Mouse (Mus musculus): Measurements from ENCODE around the gene Map1s. TPM values are rescaled to one million over a fixed set of nuclear protein-coding genes. Genes with fewer than 3 reads are reported as not detected.

Map1s gene
- total and polyA plus RNA-seq, 2 experiments from 2014 or later: 59.1 to 87.7 TPM

DNA sequence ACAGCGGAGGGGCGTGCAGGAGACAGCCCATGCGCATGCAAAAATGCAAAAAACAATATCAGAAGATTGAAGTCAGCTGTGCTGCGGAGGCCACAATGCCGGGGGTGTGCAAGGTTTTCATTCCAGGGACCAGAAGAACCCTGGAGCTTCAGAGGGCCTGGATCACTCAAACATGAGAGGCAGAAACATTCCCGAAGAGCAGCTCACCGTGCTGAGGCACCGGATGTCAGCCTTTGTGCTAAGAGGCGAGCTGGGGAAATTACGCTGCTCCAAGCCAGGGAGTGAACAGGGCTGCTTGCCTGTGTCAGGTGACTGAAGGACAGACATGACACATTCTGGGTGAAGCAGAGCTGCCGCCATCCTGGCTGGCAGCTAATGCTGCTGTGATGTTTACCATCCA, 25.2 kb upstream of the Map1s start:
- 29% methylated on average over 11 of the region's 11 CpGs for WGBS
- no peaks in the 10 kb centered on the region for H3K9me3 ChIP-seq (ENCODE audit: low read length)
- no peak overlapping the region for H3K4me2 ChIP-seq (ENCODE audit: low read depth, low read length, poor library complexity, severe bottlenecking)
- ATAC-seq (ENCODE audit: low FRiP score) (no peak), DNase-seq (ENCODE audit: low spot score) (no peak)
- H3K36me3 ChIP-seq (ENCODE audit: insufficient read depth, low read length): no peaks in the 10 kb centered on the region
- H3K4me1 ChIP-seq (ENCODE audit: insufficient read depth, low read length): no peaks in the 10 kb centered on the region
- peak overlapping the region; percentile 33; the same call in 1 of the 2 replicates for H3K9ac ChIP-seq (replicated peaks; ENCODE audit: low read length, poor library complexity, severe bottlenecking)
- no peak for TF ChIP-seq CTCF (IDR thresholded peaks at IDR 0.05)
- H3K4me3 ChIP-seq (ENCODE audit: low read depth, low read length): no peak overlapping the region
- no peaks in the 10 kb centered on the region for H3K27me3 ChIP-seq (ENCODE audit: insufficient read depth, low read length)
- H3K27ac ChIP-seq (ENCODE audit: low read depth, low read length): no peak overlapping the region

DNA sequence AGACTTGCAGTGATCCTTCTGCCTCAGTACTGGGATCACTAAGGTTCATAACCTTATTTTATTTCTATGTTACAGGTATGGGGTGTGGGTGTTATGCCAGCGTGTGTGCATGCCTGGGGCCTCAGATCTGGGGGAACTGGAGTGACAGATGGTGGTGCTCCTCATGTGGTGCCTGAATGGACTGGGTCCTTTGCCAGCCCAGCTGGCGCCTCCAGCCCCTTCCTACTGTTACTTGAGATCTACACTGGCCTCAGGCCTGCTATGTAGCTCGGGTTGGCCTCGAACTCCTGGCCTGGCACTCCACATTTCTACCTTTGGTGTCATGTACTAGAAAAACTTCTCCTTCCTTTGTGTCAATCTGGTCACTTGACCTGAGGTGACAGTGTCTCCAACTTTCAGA, 21.5 kb upstream of the Map1s start:
- Histone ChIP-seq H3K9ac (replicated peaks; ENCODE audit: low read length, poor library complexity, severe bottlenecking) (no peak overlapping the region), H3K4me3 (ENCODE audit: low read depth, low read length) (no peak overlapping the region), H3K27ac (ENCODE audit: low read depth, low read length) (no peak overlapping the region), H3K27me3 (ENCODE audit: insufficient read depth, low read length) (no peaks in the 10 kb centered on the region), H3K36me3 (ENCODE audit: insufficient read depth, low read length) (no peaks in the 10 kb centered on the region), H3K4me2 (ENCODE audit: low read depth, low read length, poor library complexity, severe bottlenecking) (no peak overlapping the region), H3K4me1 (ENCODE audit: insufficient read depth, low read length) (no peaks in the 10 kb centered on the region), H3K9me3 (ENCODE audit: low read length) (no peaks in the 10 kb centered on the region)
- ATAC-seq (ENCODE audit: low FRiP score): no peak
- no peak for TF ChIP-seq CTCF (IDR thresholded peaks at IDR 0.05)
- DNase-seq (ENCODE audit: low spot score): no peak
- 77% methylated on average over 4 of the region's 4 CpGs for WGBS

DNA sequence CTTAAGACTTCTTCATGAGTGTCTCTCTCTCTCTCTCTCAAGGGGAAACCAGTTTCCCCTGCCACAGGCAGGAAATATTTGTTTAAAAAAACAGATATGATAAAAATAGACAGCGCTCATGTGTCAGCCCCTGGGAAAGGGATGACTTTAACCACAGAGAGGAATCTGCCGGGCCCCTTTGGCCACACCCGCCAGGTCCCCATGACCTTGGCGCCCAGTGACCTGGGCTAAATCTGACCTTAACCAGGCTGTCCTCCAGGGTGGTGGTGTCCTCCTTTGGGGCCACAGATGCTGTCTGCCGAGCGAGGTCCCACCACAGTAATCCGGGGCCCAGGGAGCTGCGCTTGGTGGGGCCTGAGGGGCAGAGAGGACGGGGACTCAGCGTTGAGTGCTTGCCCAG, 21.0 kb upstream of the Map1s start:
- Histone ChIP-seq H3K27ac (ENCODE audit: low read depth, low read length) (no peak overlapping the region), H3K9ac (replicated peaks; ENCODE audit: low read length, poor library complexity, severe bottlenecking) (no peak overlapping the region), H3K36me3 (ENCODE audit: insufficient read depth, low read length) (no peaks in the 10 kb centered on the region), H3K4me1 (ENCODE audit: insufficient read depth, low read length) (no peaks in the 10 kb centered on the region), H3K4me3 (ENCODE audit: low read depth, low read length) (no peak overlapping the region), H3K9me3 (ENCODE audit: low read length) (no peaks in the 10 kb centered on the region), H3K4me2 (ENCODE audit: low read depth, low read length, poor library complexity, severe bottlenecking) (no peak overlapping the region), H3K27me3 (ENCODE audit: insufficient read depth, low read length) (no peaks in the 10 kb centered on the region)
- TF ChIP-seq CTCF (IDR thresholded peaks at IDR 0.05): no peak
- DNase-seq (ENCODE audit: low spot score): no peak
- no peak for ATAC-seq (ENCODE audit: low FRiP score)
- WGBS: 89% methylated on average over 10 of the region's 10 CpGs

DNA sequence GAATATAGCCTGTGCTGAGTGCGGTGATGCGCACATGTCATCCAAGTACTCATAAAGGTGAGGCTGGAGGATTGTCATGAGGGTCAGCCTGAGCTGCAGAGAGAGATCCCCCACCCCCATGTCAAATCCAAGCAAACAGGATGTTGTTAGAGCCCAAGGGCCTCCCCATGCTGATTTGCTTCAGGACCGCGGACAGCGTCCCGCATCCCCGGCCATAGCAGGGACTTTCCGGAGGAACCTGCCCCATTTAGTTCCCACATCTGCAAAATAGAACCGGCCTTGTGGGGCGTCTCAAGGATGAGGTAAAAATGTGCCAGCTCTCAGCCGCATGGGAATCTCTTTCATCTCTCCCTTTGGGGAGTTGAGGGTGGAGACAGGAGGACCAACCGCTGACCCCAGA, 20.1 kb upstream of the Map1s start:
- H3K27ac ChIP-seq (ENCODE audit: low read depth, low read length): no peak overlapping the region
- H3K4me1 ChIP-seq (ENCODE audit: insufficient read depth, low read length): no peaks in the 10 kb centered on the region
- no peaks in the 10 kb centered on the region for H3K9me3 ChIP-seq (ENCODE audit: low read length)
- TF ChIP-seq CTCF (IDR thresholded peaks at IDR 0.05): no peak
- no peak overlapping the region for H3K4me3 ChIP-seq (ENCODE audit: low read depth, low read length)
- no peak for DNase-seq (ENCODE audit: low spot score)
- 21% methylated on average over 12 of the region's 12 CpGs for WGBS
- H3K27me3 ChIP-seq (ENCODE audit: insufficient read depth, low read length): no peaks in the 10 kb centered on the region
- no peak for ATAC-seq (ENCODE audit: low FRiP score)
- no peak overlapping the region for H3K4me2 ChIP-seq (ENCODE audit: low read depth, low read length, poor library complexity, severe bottlenecking)
- no peaks in the 10 kb centered on the region for H3K36me3 ChIP-seq (ENCODE audit: insufficient read depth, low read length)
- no peak overlapping the region for H3K9ac ChIP-seq (replicated peaks; ENCODE audit: low read length, poor library complexity, severe bottlenecking)

DNA sequence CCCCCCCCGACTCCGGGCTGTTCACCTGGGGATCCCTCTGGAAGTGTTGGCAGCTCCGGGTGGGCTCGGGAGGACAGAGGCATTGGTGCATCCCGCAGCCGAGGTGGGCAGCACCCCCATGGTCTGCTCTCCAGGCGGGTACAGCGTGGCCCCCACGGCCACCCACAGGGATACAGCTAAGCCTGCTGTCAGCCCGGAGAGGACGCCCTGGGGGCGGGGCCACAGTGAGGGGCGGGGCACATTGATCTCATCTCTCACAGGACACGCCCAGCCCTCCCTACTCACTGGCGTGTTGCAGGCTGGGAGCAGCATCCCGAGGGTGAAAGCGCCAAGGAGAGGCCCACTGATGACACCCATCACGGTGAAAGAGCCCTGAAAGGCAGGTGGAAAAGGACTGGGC, 18.1 kb upstream of the Map1s start:
- Histone ChIP-seq H3K36me3 (ENCODE audit: insufficient read depth, low read length) (no peaks in the 10 kb centered on the region), H3K4me2 (ENCODE audit: low read depth, low read length, poor library complexity, severe bottlenecking) (no peak overlapping the region), H3K4me1 (ENCODE audit: insufficient read depth, low read length) (no peaks in the 10 kb centered on the region), H3K4me3 (ENCODE audit: low read depth, low read length) (no peak overlapping the region), H3K9me3 (ENCODE audit: low read length) (no peaks in the 10 kb centered on the region), H3K9ac (replicated peaks; ENCODE audit: low read length, poor library complexity, severe bottlenecking) (no peak overlapping the region), H3K27ac (ENCODE audit: low read depth, low read length) (no peak overlapping the region), H3K27me3 (ENCODE audit: insufficient read depth, low read length) (peaks cover 13% of the 10 kb centered on the region; the same call in 1 of the 2 replicates)
- 5% methylated on average over 16 of the region's 18 CpGs for WGBS
- TF ChIP-seq CTCF (IDR thresholded peaks at IDR 0.05): no peak
- DNase-seq (ENCODE audit: low spot score): no peak
- no peak for ATAC-seq (ENCODE audit: low FRiP score)

DNA sequence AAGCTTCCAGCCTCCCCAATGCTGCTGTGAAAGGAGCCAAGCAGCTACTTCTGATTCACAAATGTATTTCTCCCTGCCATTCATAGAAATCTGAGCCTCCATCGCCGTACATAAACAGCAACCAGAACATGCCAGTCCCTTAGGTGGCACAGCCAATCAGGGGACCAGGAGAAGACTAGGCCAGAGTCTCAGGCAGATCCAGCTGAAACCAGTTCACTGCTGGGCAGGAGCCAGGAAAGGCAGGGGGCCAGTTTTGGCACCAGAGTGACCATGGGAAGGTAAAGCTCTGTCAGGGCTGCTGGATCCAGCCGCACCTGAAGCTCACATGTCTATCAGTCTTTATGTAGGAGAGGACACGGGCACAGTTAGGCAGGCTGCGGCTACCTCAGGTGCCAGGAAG, 15.1 kb upstream of the Map1s start:
- H3K36me3 ChIP-seq (ENCODE audit: insufficient read depth, low read length): peaks cover 21% of the 10 kb centered on the region
- DNase-seq (ENCODE audit: low spot score): no peak
- no peak overlapping the region for H3K27ac ChIP-seq (ENCODE audit: low read depth, low read length)
- no peak for ATAC-seq (ENCODE audit: low FRiP score)
- H3K9ac ChIP-seq (replicated peaks; ENCODE audit: low read length, poor library complexity, severe bottlenecking): no peak overlapping the region
- WGBS: 93% methylated on average over 5 of the region's 5 CpGs
- H3K27me3 ChIP-seq (ENCODE audit: insufficient read depth, low read length): peaks cover 20% of the 10 kb centered on the region
- no peak for TF ChIP-seq CTCF (IDR thresholded peaks at IDR 0.05)
- H3K9me3 ChIP-seq (ENCODE audit: low read length): no peaks in the 10 kb centered on the region
- H3K4me2 ChIP-seq (ENCODE audit: low read depth, low read length, poor library complexity, severe bottlenecking): no peak overlapping the region
- no peaks in the 10 kb centered on the region for H3K4me1 ChIP-seq (ENCODE audit: insufficient read depth, low read length)
- H3K4me3 ChIP-seq (ENCODE audit: low read depth, low read length): no peak overlapping the region
